Mouse (Mus musculus) right cerebral cortex, postnatal 36 days (tissue): ENCODE data around the gene Irf1.

Source experiments
- DNase-seq, 2 experiments: peaks; one replicate each; pipeline ENCODE4 v3.0.0; 2022; ENCODE audit warnings: low spot score in 2 of 2, mixed read lengths in 1 of 2

Irf1 gene

GRCm38 (mm10) chr11:53761284-53761683 lies 8.5 kb upstream of the Irf1 start:
- DNase-seq = no peak

DNA sequence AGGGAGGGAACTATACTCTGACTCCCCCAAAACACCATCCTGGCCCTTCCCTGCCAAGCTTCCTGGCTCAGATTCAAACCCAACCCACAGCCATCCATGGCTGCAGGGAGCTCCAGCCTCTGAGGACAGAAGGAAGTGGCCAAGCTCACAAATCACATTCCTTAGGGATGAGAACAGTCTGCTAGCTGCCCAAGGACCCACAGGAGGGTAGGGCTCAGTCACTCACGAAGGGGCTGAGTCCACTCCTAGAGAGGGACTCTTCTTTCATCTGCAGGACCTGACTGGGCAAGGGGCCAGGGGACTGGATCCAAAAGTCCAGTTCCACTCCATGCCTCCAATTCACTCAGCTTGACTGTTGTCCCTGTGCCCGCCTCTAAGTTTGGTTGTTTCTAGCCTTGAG lies 8.0 kb upstream of the Irf1 start:
- DNase-seq = no peak

DNA sequence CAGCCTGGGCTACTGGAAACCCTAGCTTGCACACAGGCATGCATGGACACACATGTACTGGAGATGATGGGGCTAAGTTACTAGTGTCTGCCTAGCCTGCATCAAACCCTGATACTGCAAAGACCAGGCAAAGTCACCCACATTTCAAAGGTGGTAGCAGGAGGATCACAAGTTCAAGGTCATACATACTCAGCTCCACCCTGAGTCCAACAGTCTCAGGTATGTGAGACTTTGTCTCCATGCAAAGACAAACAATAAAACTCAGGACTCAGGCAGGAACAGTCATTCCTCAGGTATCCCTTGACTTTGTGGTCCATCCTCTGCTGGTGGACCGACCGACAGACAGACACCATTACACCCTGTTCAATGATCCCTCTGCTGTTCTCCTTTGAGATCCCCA lies 7.4 kb upstream of the Irf1 start:
- no peak for DNase-seq

- no peak for DNase-seq
Measured at GRCm38 (mm10) chr11:53762827-53763495, 6.9 kb upstream of the Irf1 start.

- peak; percentile 59 to 75 for DNase-seq
Measured at GRCm38 (mm10) chr11:53763496-53764140, 6.2 kb upstream of the Irf1 start.

GRCm38 (mm10) chr11:53764581-53764980 lies 5.2 kb upstream of the Irf1 start:
- DNase-seq = no peak

DNA sequence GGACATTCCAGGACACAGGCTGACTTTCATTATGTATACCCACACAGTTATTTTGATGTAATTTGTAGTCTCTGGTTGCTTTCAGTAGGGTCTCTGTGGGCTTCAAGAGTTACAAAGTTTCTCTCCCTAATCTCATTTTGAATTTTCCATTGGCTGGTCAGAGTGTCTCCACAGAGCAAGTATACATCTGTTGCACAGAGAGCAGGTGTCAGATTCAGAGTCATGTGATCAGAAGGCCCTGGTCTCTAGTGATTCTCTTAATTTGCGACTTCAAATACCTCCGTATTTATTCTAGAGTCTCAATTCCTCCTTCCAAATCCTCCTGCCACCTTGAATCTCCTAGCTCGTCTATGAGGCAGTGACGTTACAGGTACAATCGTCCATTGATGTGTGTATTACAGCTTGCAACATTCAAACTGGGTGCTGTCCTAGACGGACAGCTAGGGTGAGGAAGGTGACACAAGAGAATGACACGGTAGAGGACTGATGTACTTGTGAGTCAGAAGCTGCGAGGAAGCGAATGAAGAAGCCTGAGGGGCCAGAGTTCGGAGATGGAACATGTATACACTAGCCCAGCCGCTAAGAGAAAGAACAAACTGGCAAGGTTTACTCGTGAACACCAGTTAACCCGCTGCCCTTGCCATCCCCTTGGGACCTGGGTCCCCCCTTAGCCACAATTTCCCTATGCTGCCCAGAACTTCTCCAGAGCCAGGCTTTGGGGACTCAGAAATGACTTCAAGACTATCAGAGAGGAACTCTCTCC lies 1.2 kb upstream of the Irf1 start:
- DNase-seq = no peak

DNA sequence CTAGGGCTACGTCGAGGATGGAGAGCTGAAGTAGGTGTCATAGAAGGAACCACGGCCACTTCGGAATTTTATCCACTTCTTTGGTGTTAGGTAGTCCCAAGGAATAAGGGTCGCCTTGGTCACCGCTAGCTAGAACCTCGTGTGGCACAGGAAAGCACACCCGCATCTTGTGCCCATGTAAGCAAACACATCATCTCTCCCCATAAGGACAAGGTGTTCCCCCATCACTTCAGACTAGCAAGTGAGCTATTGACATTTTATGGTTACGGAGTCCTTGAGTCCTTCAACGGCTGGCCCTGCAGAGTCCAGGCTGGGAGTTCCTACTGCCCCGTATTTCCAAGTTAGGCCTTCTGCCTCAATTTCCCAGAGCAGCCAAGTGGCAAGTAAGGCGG lies 633 bp upstream of the Irf1 start:
- DNase-seq = no peak

DNA sequence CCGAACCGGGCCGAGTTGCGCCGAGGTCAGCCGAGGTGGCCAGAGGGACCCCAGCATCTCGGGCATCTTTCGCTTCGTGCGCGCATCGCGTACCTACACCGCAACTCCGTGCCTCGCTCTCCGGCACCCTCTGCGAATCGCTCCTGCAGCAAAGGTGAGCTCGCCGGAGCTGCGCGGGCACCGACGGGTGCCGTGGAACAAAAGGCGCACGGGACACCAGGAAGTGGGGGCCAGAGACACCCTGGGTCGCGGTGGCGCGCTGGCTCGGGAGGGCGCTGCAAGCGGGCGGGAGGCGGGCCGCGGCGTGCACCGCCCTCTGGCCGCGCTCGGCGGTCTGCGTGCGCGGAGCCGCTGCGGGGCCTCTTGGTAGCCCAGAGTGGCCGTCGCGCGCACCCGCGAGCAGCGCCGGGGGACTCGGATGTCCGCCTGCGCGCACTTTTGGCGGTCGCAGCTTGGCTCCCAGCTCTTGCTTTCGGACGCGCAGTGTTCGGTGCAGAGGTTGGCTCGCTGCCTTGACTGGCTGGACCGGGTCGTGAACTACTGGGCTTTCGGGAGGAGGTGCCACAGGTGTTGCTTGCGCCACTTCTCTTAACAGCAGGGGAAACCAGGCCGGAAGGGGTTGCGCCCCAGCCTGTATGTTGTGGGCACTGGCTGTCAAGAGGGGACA lies 444 bp downstream of the Irf1 start:
- peak; percentile 22 to 34 for DNase-seq

DNA sequence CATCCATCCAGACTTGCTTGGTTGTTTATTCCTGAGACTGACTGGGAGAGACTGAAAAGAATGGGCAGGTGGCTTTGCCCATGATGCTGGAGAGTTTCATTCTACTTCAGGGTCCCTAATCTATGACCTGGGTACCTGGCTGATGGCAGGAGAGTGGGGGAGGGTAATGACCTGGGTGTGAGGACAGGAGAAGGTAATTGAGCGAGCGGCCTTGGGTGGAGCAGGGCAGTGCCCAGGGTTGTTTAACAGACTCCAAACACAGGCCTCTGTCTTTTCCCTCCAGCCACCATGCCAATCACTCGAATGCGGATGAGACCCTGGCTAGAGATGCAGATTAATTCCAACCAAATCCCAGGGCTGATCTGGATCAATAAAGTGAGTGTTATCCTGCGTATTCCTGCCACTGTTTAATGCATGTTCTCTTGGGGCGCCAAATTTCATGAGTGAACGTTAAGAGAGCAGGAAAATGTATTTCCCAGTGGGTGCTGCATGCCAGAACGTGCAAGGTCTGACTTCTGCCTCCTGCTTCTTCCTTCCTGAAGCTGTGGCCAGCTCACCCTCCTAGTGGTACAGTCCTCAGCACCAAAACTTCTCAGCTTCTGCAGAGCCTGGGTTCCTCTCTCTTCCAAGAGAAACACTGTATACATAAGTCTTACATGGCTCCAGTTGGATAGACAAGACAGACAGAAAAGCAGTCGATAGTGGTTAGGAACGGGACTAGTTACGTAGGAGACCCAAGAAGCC lies 1.4 kb downstream of the Irf1 start:
- no peak for DNase-seq

GRCm38 (mm10) chr11:53772536-53772935 lies 2.7 kb downstream of the Irf1 start:
- no peak for DNase-seq

- no peak for DNase-seq
Measured at GRCm38 (mm10) chr11:53773087-53773486, 3.3 kb downstream of the Irf1 start, which contains the start of gene Gm17334. TSS of gene Gm17334 (minus strand) at chr11:53773187.

DNA sequence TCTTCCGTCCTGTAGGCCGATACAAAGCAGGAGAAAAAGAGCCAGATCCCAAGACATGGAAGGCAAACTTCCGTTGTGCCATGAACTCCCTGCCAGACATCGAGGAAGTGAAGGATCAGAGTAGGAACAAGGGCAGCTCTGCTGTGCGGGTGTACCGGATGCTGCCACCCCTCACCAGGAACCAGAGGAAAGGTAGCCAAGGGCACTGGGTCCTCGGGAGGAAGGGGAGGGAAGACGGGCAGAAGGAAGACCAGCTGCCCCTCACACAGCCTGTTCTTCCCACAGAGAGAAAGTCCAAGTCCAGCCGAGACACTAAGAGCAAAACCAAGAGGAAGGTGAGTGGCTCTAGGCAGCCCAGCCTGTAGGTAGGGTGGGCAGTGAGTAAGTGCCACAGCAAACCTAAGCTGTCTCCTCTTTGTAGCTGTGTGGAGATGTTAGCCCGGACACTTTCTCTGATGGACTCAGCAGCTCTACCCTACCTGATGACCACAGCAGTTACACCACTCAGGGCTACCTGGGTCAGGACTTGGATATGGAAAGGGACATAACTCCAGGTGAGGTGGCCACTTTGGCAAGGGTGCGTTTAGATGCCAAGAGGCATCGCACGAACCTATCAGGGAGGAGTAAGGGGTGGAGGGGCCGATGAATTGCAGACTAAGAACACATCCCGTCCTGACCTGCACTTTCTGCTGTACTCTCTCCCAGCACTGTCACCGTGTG lies 4.0 kb downstream of the Irf1 start:
- DNase-seq = no peak

- no peak for DNase-seq
Measured at GRCm38 (mm10) chr11:53774659-53775255, 4.9 kb downstream of the Irf1 start.

GRCm38 (mm10) chr11:53777736-53778135 lies 7.9 kb downstream of the Irf1 start:
- no peak for DNase-seq

GRCm38 (mm10) chr11:53778455-53778854 lies 8.6 kb downstream of the Irf1 start:
- DNase-seq = no peak

DNA sequence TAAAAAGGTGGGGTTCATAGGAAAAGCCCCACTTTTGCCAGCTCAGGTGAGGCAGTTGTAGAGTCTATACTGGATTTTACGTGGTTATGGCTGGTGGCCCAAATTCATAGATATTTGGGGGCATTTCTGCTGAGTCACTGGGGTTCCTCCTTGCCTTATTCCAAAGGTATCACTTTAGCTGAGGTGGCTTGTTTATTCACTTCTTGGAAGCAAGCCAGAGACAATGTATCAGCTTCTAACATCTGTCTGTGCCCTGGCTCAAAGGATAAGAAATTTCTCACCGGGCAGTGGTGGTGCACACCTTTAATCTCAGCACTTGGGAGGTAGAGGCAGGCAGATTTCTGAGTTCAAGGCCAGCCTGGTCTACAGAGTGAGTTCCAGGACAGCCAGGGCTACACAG lies 10.0 kb downstream of the Irf1 start:
- no peak for DNase-seq

GRCm38 (mm10) chr11:53780262-53780661 lies 10.4 kb downstream of the Irf1 start:
- no peak for DNase-seq

DNA sequence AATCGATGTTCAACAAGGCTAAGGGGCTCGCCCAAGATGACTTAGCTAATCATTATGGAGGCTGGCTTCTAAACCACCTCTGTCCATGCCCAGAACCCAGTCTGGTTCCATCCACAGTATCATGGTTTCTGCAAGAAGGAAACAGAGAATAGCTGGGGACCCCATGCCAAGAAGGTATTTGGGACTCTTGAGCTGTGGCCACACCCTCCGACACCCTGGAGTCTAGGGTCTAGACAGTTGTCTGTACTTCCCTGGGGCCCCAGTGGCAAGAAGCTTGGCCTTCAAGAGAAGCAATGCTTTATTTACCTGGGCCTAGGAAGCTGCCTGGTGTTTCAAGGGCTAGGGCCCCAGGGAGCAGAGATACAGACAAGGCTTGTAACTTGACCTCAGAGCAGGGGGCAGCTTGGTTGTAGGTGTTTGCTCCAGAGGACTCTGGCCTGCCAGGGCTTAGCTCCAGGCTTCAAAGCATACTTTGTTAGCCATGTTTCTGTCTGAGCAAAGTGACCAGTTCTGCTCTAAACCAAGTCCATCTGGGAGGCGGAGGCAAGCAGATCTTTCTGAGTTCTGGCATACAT lies 11.5 kb downstream of the Irf1 start:
- DNase-seq = no peak

- no peak for DNase-seq
Measured at GRCm38 (mm10) chr11:53781964-53782363, 12.2 kb downstream of the Irf1 start.
